Mouse (Mus musculus): ENCODE measurements at regions not wholly inside any gene's neighbourhood (a gene's known extent, or its start where the extent isn't known, plus 50 kb on each side); places are given as distances from the start of the nearest gene placed in this dataset.

- TF ChIP-seq CTCF (IDR thresholded peaks at IDR 0.05; ENCODE audit: low read depth) (no peak), EP300 (IDR thresholded peaks at IDR 0.05; ENCODE audit: low read depth) (no peak)
Measured at GRCm38 (mm10) chr12:92578596-92578995, 729.6 kb upstream of the Sel1l start.
